Mouse (Mus musculus) brain, adult 2 months (tissue): ENCODE measurements around the gene B9d2.

ENCODE experiments used
- DNase-seq: peaks from one replicate; pipeline ENCODE4 v3.0.0; 2011; ENCODE audit warnings: low read depth, low spot score

The B9d2 gene

GRCm38 (mm10) chr7:25680514-25681258 lies at the start of gene B9d2:
TSS of gene B9d2 (plus strand) at chr7:25680780.
- DNase-seq, result peak; percentile 97

GRCm38 (mm10) chr7:25632679-25633078 lies 47.9 kb upstream of the B9d2 start:
- no peak for DNase-seq

- DNase-seq, result no peak
These were observed 44.2 kb upstream of the B9d2 start for GRCm38 (mm10) chr7:25636373-25636772.

GRCm38 (mm10) chr7:25637099-25637498 lies 43.5 kb upstream of the B9d2 start:
- DNase-seq, result no peak

GRCm38 (mm10) chr7:25639754-25640153 lies 40.8 kb upstream of the B9d2 start:
- DNase-seq, result peak; percentile 88

- DNase-seq, result no peak
These were observed 36.4 kb upstream of the B9d2 start for GRCm38 (mm10) chr7:25644136-25644535.

GRCm38 (mm10) chr7:25644631-25645030 lies 35.9 kb upstream of the B9d2 start:
- no peak for DNase-seq

GRCm38 (mm10) chr7:25645074-25645473 lies 35.5 kb upstream of the B9d2 start:
- no peak for DNase-seq

- DNase-seq, result no peak
These were observed 32.9 kb upstream of the B9d2 start for GRCm38 (mm10) chr7:25647574-25648123.

- DNase-seq, result no peak
These were observed 30.7 kb upstream of the B9d2 start for GRCm38 (mm10) chr7:25649839-25650238.

GRCm38 (mm10) chr7:25651281-25651680 lies 29.3 kb upstream of the B9d2 start:
- DNase-seq, result peak; percentile 44

- no peak for DNase-seq
These were observed 28.3 kb upstream of the B9d2 start for GRCm38 (mm10) chr7:25652244-25652759.

GRCm38 (mm10) chr7:25655601-25656428 lies 24.8 kb upstream of the B9d2 start:
- peak; percentile 73 for DNase-seq

GRCm38 (mm10) chr7:25657785-25658184 lies 22.8 kb upstream of the B9d2 start:
- no peak for DNase-seq

GRCm38 (mm10) chr7:25658657-25659472 lies 21.7 kb upstream of the B9d2 start, which contains the start of the genes Bckdha and Exosc5:
TSS of gene Bckdha (minus strand) at chr7:25658981.
TSS of gene Exosc5 (plus strand) at chr7:25659164.
- peak; percentile 100 for DNase-seq

- no peak for DNase-seq
These were observed 14.2 kb upstream of the B9d2 start for GRCm38 (mm10) chr7:25666381-25666780.

GRCm38 (mm10) chr7:25669158-25669557 lies 11.4 kb upstream of the B9d2 start:
- DNase-seq, result no peak

- DNase-seq, result no peak
These were observed 10.9 kb upstream of the B9d2 start for GRCm38 (mm10) chr7:25669631-25670030.

- no peak for DNase-seq
These were observed 10.5 kb upstream of the B9d2 start for GRCm38 (mm10) chr7:25670096-25670495.

GRCm38 (mm10) chr7:25671686-25672085 lies 8.9 kb upstream of the B9d2 start:
- no peak for DNase-seq

- no peak for DNase-seq
These were observed 8.1 kb upstream of the B9d2 start for GRCm38 (mm10) chr7:25672442-25672841.
